Mouse (Mus musculus): ENCODE measurements around the gene Cpne1.

The Cpne1 gene

DNA sequence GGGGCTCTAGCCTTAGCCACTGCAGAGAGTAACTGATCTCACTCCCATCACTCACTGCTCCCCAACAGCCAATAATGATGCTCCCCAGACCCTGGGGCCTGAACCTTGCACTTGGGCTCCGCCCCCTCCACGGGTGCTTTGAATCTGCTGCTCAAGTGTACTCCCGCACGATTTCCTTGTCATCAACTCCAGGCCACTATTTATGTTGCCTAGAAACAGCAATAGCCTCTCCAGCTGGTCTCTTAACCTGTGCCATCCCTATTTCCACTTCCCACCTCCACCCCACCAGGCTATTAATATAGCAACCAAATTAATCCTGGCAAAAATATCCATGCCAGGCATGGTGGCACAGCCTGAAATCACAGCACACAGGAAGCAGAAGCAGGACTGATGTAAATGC lies 32.1 kb downstream of the Cpne1 start:
- no peak for DNase-seq (ENCODE audit: low read depth, low spot score)

DNA sequence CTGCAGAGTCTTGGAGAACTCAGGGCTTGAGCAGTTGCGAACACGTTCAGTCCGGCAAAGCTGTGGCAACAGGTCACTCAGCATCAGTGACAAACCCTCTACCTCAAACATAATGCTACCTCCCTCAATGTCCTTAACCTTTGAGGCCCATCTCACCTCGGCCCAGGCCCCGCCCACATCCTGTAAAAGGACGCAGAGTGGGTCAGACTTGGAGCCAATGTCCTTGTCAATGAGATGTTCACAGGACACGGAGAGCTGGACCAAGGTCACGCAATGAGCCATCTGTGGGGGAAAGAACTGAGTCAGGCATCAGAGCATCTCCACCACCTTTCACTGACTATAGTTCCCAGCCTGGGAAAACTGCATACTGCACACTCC lies 32.6 kb downstream of the Cpne1 start:
- DNase-seq (ENCODE audit: low read depth, low spot score) = no peak

DNA sequence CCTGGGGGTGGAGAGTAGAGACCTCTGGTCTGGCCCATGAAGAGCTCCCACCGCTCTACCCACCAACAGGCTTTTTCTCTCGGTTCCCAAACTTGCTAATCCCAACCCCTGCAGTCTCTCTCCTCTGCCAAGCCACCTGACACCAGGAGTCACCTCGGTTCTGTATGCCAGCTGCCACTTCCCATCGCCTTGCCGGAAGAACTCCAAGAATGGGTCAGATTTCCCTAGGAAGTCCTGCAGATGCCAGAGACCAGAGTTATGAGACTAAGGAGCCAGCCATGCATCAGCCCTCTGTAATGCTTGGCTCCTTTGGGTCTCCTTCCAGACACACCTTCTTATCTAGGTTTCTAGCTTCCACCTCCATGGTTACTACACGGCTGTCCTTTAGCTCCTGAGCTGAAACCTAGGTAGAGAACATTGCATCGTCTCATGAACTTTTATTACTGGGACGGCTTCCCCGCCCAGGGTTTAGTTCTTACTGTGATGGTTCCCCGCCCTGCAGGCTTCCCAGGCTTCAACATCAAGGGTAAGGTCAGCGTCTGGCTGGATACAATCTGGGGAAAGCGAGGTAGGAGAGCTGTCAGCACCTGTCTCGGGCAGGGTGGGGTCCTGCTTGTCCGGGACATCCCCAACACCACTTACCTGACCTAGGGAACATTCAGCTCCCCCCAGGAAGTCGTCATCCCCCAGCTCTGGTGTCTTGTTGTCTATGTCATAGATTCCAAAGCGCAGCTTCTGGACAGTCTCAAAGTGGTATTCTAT lies 33.2 kb downstream of the Cpne1 start:
- no peak for DNase-seq (ENCODE audit: low read depth, low spot score)

DNA sequence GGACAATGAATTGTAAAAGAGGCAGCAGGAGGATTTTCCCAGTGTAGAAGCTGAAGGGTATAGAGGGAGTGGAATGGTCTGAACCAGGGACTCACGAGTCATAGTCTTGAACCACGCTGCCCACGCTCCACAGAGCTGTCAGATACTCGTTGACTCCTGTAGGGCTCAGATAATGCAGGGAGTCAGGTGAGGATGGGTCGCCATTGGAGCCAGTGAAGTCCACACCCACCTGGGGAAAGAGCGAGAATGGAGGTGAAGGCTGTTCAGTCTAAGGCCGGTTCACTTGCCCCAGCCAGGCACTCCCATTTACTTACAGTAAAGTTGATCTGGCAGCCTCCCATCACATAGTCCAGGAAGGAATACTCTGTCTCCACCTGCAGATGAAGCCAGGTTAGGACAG lies 34.3 kb downstream of the Cpne1 start:
- peak; percentile 30 for DNase-seq (ENCODE audit: low read depth, low spot score)

DNA sequence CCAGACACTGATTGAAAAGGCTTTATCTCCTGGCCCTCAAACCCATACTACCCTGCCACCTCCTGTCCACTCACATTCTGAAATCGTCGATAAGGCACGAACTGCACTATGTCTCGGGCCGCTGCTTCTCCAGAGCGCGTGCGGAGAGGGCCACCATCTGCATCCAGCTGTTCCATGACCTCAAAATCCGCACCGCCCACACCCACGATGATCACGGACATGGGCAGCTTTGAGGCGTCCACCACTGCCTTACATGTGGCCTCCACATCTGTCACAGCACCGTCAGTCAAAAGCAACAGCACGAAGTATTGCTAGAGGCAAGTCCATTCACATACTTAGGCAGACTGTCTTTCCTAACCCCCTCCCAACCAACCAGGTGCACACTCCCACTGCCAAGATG lies 38.0 kb downstream of the Cpne1 start:
- DNase-seq (ENCODE audit: low read depth, low spot score) = no peak

DNA sequence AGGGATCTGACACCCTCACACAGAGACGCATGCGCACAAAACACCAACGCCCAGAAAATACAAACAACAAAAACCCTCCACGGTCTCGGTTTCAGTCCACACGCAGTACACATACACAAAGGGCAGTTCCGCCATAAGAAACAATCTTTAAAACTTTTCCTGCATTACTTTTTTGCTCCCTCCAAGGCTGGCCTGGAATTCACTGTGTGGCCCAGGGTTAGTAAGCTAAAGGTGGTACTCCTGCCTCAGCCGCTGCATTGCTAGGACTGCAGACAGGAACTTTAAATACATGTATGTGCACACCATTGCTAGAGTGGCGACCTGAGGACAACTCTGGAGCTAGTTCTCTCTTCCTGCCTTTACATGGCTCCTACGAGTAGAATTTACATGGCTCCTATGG lies 40.5 kb downstream of the Cpne1 start:
- DNase-seq (ENCODE audit: low read depth, low spot score) = no peak

DNA sequence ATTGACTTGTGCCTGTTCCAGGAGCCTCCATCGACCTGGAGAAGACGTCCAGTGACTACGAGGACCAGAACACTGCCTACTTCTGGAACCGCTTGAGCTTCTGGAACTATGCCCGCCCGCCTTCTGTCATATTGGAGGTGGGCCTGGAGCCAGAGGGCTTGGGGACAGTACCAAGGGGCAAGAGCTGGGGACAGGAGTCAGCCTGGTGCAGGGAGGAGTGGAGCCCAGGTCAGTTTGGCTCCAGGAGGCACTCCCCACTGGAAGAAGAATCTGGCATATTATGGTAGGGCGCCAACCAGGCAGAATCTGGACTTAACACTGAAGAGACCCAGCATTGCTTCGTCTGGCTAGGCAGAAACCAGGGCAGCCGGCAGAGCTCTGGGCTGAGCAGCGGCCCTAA lies 43.8 kb downstream of the Cpne1 start:
- DNase-seq (ENCODE audit: low read depth, low spot score) = no peak

DNA sequence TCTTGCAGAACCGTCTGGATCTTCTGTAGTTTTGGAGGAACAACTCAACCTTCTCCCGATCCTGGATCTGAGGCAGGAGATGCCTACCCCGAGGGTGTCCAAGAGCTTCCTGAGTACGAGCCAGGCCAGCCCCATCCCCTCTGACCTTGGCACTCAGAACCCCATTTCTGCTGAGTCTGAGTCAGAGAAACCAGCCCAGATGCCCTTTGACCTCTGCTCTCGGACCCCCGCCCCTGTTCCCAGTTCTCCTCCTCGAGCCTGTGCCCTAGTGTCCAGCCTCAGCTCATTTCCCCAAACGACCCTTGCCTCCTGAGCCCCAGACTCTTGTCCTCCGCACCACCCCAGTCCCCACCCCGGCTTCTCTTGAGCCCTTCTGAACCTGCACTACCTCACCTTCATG lies 45.6 kb downstream of the Cpne1 start:
- DNase-seq (ENCODE audit: low read depth, low spot score) = no peak

DNA sequence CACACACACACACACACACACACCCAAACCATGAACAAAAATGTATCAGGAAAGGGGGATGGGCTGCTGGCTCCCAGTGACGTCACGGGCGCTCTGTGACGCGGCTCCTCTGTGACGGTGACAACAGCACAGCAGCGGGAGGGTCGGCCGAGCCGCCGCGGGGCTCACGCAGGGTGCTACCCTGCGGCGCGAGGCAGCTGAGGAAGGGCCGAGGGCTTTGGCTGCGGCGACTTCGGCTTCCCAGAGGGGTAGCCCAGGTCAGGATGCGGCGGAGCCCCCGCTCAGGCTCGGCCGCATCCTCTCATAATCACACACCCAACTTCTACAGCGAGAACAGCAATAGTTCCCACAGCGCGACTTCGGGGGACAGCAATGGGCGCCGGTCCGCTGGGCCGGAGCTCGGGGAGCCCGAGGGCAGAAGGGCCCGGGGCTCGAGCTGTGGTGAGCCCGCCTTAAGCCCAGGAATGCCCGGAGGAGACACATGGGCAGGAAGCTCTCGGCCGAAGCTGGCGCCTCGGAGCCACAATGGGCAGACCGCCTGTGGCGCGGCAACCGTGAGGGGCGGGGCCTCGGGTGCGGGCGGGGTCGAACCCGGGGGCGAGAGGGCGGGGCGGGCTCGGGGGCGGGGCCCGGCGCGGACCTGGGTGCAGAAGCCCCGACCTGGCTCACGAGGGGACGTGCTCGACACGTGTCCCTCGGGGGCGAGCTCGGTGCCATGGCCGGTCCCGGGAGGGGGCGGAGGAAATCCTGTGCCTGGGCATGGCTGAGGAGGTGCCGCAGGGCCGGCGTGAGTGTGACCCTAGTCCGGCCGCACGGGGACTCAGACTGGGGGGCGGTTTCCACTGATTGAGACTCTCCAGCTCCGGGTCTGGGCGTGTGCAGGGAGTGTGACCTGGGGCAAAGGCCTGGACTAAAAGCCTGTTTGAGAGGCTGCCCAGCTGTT lies 46.4 kb downstream of the Cpne1 start, which contains the start of gene Spag4:
Gene Spag4 (plus strand): TSS at position 77 of the 943 bp plus-strand sequence.
- peak; percentile 82 for DNase-seq (ENCODE audit: low read depth, low spot score)

DNA sequence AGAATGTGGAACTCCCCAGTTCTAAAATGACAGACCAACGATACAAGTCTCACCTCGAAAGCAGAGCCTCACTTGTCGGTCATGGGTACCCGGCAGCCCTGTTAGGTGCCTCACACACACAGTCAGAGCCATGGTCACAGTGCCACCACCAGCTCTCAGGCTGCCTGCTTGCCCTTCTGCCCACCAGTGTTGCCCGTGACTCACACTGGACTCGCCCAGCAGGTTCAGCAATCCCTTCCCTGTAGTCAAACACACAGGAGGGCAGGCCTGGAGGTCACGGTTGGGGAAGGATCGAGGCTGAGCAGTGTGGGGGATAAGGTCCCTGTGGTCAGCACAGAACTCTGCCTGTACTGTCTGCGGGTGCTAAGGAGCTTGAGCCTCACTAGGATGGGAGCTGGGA lies 58.9 kb downstream of the Cpne1 start, which contains the start of gene Fer1l4:
Gene Fer1l4 (minus strand): TSS at position 132 of the 400 bp plus-strand sequence.
- no peak for DNase-seq (ENCODE audit: low read depth, low spot score)

DNA sequence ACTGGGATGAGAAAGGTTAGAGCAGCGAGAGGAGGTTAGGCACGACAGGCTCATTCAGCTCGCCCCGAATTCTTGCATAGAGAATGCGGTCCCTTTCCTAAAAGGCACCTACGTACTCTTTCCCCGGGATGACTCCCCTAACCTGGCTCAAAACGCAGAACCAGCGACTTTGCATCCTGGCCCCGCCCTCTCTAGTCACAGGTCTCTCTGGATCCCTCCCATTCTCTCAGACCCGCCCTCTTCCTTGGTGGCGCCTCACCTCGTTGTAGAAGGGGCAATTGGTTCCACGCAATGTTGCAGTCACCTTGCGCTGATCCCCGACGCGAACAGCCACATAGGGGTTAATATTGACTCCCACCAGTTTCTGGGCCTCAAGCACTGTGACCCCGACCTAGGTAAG lies 63.8 kb downstream of the Cpne1 start:
- peak; percentile 46 for DNase-seq (ENCODE audit: low read depth, low spot score)

DNA sequence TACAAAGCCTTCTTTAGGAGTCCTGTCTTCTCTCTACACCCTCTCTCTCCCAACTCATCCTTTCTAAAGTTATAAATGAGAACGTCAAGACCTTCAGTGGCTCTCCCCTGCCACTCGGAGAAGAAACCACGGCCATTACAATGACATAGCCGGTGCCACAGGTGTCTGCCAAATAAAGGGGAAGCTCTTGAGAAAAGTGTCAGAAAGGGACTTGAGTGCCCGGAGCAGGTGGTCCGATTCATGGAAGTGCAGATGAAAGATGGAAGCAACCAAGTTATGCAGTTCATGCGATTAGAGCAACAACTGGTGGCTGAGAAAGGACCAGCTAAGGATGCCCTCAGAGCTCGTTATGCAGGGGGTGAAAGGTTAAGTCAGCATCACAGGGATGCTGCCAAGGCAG lies 68.9 kb downstream of the Cpne1 start:
- DNase-seq (ENCODE audit: low read depth, low spot score) = no peak

DNA sequence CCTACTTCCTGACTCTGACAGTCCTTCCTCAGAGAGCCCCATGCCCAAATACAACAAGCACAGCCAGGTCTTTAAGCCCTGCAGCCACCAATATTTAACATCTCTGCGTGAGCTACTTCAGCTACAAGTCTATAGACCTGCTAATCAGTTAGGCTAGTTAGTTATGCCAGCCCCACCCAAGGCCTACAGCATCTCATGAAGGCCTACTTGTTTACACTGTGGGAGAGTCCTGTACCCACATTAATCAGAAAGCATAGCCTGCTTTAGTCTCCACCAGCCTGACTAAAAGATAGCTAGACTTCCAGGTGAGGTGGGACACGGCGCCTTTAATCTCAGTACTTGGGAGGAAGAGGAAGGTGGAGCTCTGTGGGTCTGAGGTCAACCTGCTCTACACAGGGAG lies 72.4 kb downstream of the Cpne1 start:
- DNase-seq (ENCODE audit: low read depth, low spot score) = no peak

DNA sequence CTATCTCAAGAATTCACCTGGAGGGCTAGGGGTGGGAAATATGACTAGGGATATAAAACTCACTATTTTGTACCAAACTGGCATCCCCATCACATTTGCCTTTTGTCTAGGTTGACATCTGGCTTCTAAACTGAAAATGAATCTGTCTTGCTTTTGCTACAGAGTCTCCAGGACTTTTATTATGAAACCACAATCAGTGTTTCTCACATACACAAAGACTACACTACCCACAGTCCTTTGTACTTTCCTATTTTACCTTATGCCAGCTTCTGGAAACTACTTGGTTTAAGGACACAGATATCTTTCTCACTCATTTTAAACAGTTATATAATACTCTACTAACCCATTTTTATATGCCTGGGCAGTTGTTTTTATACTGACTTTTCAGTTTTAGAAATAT lies 86.3 kb downstream of the Cpne1 start:
- DNase-seq (ENCODE audit: low read depth, low spot score) = peak; percentile 28
